Mouse (Mus musculus): ENCODE data around the gene Zfp523.

DNA sequence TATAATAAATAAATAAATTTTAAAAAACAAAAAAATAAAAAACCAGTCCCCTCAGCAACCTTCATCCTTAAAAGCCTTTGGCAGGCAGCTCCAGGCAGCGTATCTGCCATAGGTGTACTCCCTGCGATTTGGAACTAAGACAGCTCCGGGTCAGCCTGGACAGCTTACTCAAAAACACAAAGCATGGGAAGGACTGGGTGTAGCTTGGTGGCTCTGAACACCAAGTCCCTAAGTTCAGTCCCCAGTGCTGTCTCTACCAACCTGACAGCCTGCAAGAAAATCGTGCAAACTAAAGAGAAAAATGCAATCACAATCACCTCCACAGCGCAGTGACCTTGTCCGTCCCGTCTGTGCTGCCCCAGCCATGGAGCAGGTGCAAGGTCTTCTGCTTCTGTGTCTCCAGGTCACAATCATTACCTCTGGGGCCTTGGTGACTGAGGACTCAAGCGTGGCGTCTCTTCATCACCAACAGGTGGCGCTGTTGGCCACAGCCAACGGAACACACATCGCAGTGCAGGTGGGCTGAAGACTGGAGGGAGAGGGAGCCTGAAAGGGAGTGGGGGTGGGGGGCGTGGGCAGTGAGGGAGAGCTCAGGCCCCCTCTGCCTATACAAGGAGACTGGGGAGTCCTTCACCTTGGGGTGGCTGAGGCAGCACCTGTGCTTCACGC, 27.3 kb downstream of the Zfp523 start:
- TF ChIP-seq ZNF384 (IDR thresholded peaks at IDR 0.05; ENCODE audit: low read depth, low read length) (no peak), CTCF (IDR thresholded peaks at IDR 0.05 in 2 of 3, conservative IDR thresholded peaks at IDR 0.05 in 1 of 3; ENCODE audit: control insufficient read depth in 1 of 3, insufficient read depth in 1 of 3, low read depth in 2 of 3, low read length in 3 of 3, poor library complexity in 1 of 3, severe bottlenecking in 1 of 3) (peak; percentile 91 to 97 (median 93))
